Mouse (Mus musculus): ENCODE results near the gene Rtn2.

Rtn2 gene

DNA sequence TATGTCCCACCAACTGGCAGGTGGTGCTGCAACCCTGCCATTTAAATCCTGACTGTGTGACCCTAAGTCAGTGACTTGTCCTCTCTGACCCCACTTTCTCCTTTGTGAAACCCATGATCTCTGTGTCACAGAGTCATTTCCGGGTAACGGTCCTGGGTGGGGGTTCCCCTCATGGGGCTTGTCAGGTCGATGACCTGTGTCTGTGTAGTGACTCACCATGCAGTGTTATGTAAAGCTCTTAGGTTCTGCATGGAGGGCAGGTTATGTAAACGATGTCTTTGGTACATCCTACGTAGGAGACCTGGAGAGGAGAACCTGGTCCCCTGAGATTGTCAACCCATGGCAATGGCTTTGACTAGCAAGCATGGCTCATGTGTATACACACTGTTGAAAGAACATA lies 39.0 kb downstream of the Rtn2 start:
- no peak for DNase-seq

DNA sequence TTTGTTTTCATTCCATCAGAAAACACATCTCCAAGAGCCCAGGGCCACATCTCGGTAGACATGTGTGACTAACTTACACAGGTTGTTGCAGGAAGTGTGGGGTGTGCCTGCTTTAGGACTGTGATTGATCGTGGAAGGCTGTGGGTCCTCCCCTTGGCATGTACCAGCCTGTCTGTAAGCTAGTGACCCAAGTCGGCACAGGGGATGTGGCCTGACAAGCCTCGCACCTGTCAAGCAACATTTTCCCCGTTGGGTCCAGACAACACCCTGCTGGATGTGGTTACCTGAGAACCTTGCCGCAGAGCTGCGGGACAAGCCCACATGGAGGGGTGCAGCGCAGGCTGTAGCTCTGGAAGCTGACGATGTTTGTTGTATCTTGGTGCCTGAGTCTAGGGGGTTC lies 40.1 kb downstream of the Rtn2 start:
- no peak for DNase-seq

GRCm38 (mm10) chr7:19324221-19324620 lies 41.8 kb downstream of the Rtn2 start:
- DNase-seq = no peak

DNA sequence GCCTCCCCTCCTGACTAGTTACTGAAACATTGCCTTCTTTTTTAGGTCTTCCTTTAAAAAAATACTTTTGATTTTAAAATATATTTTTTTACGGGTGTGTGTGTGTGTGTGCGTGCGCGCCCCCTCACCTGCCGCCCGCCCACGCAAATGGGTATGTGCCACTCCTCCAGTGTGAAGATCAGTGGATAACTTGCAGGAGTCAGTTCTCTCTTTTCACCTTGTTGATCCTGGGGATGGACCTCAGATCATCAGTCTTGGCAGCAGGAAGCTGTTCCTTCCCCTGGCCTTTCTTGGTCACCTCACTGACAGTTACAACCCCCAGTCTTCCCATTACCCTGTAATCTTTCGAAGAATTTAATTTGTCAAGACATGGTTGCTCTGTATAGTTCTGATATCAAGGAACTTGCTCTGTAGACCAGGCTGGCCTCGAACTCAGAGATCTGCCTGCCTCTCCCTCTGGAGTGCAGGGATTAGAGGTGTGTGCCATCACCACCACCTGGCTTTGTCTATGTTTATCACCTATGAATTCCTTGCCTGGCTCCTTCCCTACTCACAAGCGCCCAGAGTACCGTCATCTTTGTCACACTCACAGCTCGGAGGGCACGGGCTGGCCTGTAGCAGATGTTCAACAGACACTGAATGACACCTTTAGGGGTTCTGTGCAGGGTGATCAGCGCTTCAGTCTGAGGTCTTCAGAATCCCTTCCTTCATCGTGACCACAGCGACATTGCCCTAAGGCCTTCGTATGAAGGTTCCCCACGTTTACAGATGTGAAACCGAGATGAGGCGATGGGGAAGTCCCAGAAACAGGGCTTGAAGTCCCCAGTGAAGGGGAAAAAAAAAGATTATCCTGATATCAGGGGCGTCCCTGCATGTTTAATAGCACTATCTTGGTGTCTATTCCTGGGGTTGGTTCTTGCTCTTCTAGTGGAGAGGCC lies 43.1 kb downstream of the Rtn2 start:
- DNase-seq = no peak

DNA sequence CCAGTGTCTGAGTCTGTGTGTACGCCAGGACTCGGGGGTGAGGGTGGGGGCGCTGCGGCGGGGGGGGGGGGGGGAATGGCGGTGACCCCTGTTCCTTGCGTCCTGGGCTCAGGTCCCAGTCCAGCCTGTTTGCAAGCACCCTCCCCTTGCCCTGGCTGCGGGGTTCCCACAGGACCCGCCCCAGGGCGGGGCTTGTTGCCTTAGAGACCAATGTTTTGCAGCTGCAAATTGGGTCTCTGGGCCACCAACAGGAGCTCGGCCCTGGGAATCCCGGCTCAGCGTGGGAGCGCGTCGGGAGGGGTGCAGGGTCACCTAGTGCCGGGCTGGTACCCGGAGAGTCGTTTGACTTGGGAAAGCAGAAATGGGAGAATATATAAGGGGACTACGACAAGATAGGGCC lies 43.9 kb downstream of the Rtn2 start:
- DNase-seq = peak; percentile 56

DNA sequence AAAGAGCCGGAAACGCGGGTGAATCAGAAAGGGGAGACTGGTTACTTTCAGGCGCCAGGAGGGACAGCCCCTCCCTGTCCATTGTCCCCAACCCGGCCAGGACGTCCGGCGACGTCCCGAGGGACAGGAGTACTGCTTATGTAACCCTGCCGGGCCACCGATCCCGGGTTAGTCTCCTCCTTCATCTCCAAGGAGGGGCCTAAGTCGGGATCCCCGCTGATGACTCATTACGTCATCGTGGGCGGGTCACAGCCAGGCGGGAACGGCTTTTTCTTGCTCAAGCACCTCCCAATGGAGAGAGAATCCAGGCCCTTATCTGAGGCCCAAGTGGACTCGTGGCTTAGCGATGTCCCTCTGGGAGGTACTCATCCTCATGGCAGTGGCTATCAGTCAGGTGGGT lies 44.7 kb downstream of the Rtn2 start:
- peak; percentile 79 for DNase-seq

DNA sequence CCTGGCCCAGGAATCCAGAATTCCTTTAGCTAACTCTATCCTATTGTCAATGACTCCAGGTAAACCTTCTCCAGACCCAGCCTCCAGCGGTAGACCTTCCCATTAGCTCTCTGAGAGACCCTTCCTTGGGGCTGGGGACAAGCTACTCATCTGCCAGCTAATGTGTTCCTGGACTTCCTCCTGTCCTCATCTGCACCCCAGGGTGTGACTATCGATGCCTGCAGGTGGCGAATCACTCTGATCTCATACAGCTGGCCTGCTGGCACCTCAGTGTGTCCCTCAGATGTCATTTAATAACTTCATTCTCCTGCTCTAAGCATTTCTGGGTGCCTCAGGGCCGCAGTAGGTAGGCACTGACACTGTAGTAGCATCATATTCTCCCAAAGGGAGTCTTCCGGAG lies 45.4 kb downstream of the Rtn2 start:
- no peak for DNase-seq

GRCm38 (mm10) chr7:19328425-19328824 lies 46.0 kb downstream of the Rtn2 start:
- DNase-seq = no peak

GRCm38 (mm10) chr7:19331910-19332309 lies 49.5 kb downstream of the Rtn2 start:
- DNase-seq = no peak

DNA sequence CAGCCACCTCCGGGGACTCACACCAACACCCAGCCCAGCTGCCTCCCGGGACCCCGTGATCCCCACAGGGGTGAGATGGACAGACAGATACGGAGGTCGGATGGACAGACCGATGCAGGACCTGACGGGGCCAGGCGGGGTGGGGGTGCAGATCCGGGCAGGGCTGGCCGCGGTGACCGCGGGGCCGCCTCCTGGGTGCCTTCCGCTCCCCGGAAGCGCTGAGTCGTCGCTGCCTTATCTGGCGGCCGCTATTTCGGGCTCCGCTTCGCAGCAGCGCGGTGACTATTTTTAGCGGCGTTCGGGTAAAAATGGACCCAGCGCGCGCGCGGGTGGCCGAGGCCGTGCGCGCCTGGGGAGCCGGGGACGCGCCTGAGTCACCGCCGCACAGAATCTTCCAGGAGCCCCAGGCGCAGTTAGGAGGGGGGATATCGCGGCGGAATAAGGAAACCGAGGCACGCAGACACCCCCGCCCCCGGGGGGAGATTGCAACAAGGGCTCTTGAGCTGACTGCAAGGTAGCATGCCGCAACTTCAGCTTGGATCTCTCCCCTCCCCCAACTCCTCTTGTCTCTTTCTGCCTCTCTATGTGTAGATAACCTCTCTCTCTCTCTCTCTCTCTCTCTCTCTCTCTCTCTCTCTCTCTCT lies 50.4 kb downstream of the Rtn2 start:
- peak; percentile 78 for DNase-seq

DNA sequence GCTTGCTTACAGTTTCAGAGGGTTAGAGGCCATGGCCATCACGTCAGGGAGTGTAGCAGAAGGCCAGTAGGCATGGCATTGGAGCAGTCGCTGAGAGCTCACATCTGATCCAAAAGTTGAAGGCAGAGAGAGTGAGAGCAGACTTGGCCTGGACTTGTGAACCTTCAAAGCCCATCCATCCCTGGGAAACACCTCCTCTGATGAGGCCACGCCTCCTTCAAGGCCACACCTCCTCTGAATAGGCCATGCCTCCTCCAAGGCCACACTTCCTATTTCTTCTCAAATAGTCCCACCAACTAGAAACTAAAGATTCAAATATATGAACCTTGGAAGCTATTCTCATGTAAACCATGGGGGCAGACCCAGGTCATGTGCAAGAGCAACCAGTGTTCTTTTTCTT lies 53.2 kb downstream of the Rtn2 start:
- DNase-seq = no peak

DNA sequence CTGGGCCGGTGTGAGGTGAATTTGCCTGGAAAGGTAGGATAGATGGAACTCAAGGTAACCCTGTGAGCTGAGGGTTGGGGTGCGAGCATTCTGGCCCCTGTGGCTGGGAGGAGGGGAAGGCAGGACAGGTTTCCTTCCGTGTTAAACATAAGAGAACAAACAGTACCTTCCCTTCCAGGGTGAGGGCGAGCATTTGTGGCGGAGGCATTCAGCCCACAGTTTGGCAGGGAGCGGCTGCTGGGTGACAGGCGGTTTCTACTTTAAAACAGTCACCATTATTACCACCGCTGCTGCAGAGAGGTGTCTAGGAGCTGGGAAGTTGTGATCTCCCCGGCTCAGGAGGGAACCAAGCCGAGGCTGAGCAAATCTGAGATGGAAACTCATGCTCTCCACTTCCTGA lies 54.7 kb downstream of the Rtn2 start:
- DNase-seq = no peak

DNA sequence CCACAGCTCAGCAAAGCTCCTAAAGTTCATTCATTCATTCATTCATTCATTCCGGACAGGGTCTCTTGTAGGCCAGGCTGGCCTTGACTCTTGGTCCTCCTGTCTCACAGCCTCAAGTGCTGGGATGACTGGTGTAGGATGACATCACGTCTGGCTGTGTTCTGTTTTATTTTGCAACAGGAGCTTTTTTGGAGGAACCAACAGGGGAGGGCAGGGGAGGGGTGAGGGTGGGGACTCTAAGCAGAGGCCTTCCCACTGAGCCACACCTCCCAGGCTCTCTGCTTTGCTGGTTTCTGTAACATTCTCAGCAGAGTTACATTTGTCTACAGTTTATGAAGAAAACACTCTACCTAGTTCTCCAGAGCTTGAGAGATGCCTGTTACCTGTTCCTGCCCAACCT lies 55.6 kb downstream of the Rtn2 start:
- DNase-seq = no peak

- no peak for DNase-seq
Measured at GRCm38 (mm10) chr7:19338596-19338995, 56.2 kb downstream of the Rtn2 start.

DNA sequence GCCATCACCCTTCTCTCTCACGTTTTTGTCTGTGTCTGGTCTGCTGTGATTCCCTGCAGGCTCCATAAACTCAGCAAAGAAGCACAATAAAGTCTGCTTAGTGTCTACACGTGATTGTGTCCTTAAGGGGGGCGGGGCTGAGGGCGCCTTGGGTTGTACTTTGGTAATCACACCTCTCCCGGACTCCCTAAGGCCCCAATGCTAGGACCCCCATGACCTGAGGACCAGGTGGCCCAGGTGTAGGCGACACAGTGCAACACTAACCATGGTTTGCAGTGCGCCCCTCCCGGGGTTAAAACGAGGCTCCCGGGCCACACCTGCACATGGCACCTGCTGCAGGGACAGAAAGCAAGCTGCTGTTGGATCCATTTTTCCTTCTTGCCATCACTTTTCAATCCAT lies 58.8 kb downstream of the Rtn2 start:
- no peak for DNase-seq

DNA sequence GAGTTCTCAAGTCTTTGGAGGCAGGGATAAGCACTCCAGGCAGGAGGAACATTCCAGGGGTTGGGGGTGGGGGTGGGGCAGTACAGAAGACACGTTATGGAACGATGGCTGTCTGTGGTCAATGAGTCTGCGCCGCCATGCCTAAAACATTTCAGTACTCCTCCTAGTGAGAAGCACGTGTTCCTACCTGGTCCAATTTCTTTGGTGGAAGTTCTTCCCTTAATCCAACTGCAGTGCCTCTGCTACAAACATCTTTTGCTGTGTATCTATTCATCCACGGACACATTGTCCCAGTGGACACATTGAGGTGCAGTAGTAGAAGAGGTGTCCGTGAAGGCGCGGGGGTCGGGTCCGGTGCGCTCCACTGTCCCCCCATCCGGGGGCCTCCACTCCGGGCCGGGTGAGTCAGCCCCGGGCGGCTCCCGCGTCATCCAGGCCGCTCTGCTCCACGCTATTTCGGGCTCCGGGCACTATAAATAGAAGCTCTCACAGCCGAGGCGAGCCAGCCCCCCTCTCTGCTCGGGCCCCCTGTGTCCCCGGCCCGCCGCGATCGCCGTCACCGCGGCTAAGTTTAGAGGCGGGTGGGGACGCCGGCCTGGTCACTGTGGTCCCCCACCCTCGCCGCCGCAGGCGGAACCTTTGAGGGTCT lies 59.5 kb downstream of the Rtn2 start:
- peak; percentile 59 for DNase-seq

- peak; percentile 96 for DNase-seq
Measured at GRCm38 (mm10) chr7:19342481-19343027, 60.1 kb downstream of the Rtn2 start.

DNA sequence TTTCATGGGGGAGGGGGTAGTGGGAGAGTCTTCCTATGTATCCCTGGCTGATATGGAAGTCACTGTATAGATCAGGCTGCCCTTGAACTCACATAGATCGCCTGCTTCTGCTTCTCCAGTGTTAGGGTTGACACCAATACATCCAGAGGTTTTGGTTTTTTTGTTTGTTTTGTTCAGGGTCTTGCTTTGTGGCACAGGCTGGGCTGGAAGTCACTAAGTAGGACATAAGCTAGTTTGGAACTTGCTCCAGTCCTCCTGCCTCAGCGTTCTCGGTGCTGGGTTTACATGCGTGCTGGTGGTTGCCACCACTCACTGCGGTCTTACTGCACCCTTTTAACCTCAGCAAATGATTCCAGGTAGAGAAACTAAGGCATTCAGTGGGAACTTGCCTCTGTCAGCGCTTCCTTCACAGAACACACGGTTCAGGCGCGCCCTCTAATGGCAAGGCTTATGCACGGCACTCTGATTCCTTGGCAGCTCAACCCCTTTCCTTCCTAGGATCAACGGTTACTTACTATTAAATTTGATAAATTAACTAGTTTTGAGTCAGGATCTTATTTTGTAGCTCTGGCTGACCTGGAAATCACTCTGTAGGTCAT lies 60.9 kb downstream of the Rtn2 start:
- peak; percentile 74 for DNase-seq

- DNase-seq = peak; percentile 43
Measured at GRCm38 (mm10) chr7:19344237-19344847, 61.9 kb downstream of the Rtn2 start, which contains the start of gene Ercc1. Gene Ercc1, plus strand, starts transcription at chr7:19344778.

- DNase-seq = peak; percentile 97
Measured at GRCm38 (mm10) chr7:19344938-19345471, 62.6 kb downstream of the Rtn2 start.

Data from cerebellum, adult 8-10 months (tissue).